Comparison of ENCODE assay signal across 16 mouse cellular contexts in genomic region chr15:25726814-25727213, GRCm38 (mm10).
DNase-seq lines count a peak whose midpoint lies in the region; ATAC-seq and TF ChIP-seq lines count a peak whose summit lies in the region.
"Had no signal": no experiment of that assay in that cellular context is flagged by ENCODE, and none has a peak within 500 bp of the region (broad histone marks: within the 10 kb centered on the region; RNA-seq: fewer than 3 reads in every experiment).

No protein-coding gene starts in this region.

- no peaks in the 10 kb centered on the region; the same call in 1 of the 2 replicates for H3K4me1 ChIP-seq in heart, embryonic 10.5 days
- H3K4me1 ChIP-seq in ES-E14 (ENCODE audit: control insufficient read depth in 2 of 2, insufficient read depth in 2 of 2, low read length in 2 of 2, poor library complexity in 1 of 2): peaks cover 29 to 39% of the 10 kb centered on the region in 2 experiments

- ATAC-seq in monocyte, adult 5-6 weeks (replicated peaks; ENCODE audit: insufficient number of reproducible peaks, low FRiP score, low TSS enrichment, poor library complexity, severe bottlenecking): no peak

- 70% methylated on average over 5 of the region's 5 CpGs for WGBS in heart, embryonic 10.5 days

- peak; percentile 80 to 85 for DNase-seq in heart, adult 18-20 months
- DNase-seq in heart, embryonic 10.5 days (ENCODE audit: low spot score): no peak
- DNase-seq in ES-E14 (ENCODE audit: low read depth, low spot score): no peak
- peak; percentile 71 for DNase-seq in gastrocnemius, postnatal 25 days
- DNase-seq in heart, postnatal 36 days: peak; percentile 51 to 61
- no peak for DNase-seq in kidney, adult 18-20 months
- no peak for DNase-seq in urinary bladder, postnatal 4 days (ENCODE audit: low spot score in 2 of 2)
- DNase-seq: cerebellum, adult 9-10 months; kidney, adult 8-10 months; lung, adult 18-20 months; retina, postnatal 1 day; thymus, postnatal 25 days had no signal

- no peaks in the 10 kb centered on the region for H3K9me3 ChIP-seq in heart, embryonic 10.5 days
- no peaks in the 10 kb centered on the region for H3K9me3 ChIP-seq in ES-E14 (ENCODE audit: control insufficient read depth, insufficient read depth, low read depth, low read length)
- H3K9me3 ChIP-seq: embryonic facial prominence, embryonic 12.5 days; forebrain, embryonic 12.5 days; midbrain, embryonic 10.5 days had no signal

- H3K36me3 ChIP-seq in heart, embryonic 10.5 days: peaks cover 18% of the 10 kb centered on the region; the same call in 1 of the 2 replicates
- peaks cover 4% of the 10 kb centered on the region for H3K36me3 ChIP-seq in ES-E14 (ENCODE audit: control insufficient read depth, insufficient read depth, low read length, poor library complexity, severe bottlenecking)
- H3K36me3 ChIP-seq: forebrain, embryonic 12.5 days had no signal

- H3K27ac ChIP-seq in heart, embryonic 10.5 days: no peak overlapping the region
- no peak overlapping the region; the same call in 1 of the 2 replicates for H3K27ac ChIP-seq in ES-E14 (ENCODE audit: insufficient read depth, low read depth, low read length, poor library complexity, severe bottlenecking)
- H3K27ac ChIP-seq: embryonic facial prominence, embryonic 12.5 days; forebrain, embryonic 12.5 days; midbrain, embryonic 10.5 days had no signal

- no peaks in the 10 kb centered on the region for H3K27me3 ChIP-seq in heart, embryonic 10.5 days (ENCODE audit: insufficient read depth, poor library complexity, severe bottlenecking)
- H3K27me3 ChIP-seq: embryonic facial prominence, embryonic 12.5 days; forebrain, embryonic 12.5 days had no signal

- no peak overlapping the region for H3K4me3 ChIP-seq in heart, embryonic 10.5 days
- no peak overlapping the region for H3K4me3 ChIP-seq in ES-E14 (ENCODE audit: insufficient read depth in 1 of 2, low read depth in 1 of 2, low read length in 2 of 2, poor library complexity in 1 of 2, severe bottlenecking in 1 of 2)
- H3K4me3 ChIP-seq: embryonic facial prominence, embryonic 12.5 days; forebrain, embryonic 12.5 days; midbrain, embryonic 10.5 days had no signal

- no peak overlapping the region for H3K9ac ChIP-seq in ES-E14 (ENCODE audit: insufficient read depth, low read depth, low read length, poor library complexity, severe bottlenecking)
- H3K9ac ChIP-seq: embryonic facial prominence, embryonic 12.5 days; forebrain, embryonic 12.5 days had no signal

- intact Hi-C loops in heart, postnatal 36 days (cut with DNase I): loop anchor here (10.0 kb wide), 1 partner anchor 238 kb away; no protein-coding TSS in a partner anchor

- in situ Hi-C loops in ES-E14 (cut with MboI; ENCODE audit: low sequenced_read_pairs in 2 of 2, unreplicated experiment in 2 of 2): loop anchor here in 1 of 2 experiments (25.0 kb wide), 1 partner anchor 1140 kb away; no protein-coding TSS in a partner anchor

TF ChIP-seq in ES-E14, 5 proteins besides CTCF, POLR2A, EP300 and RAD21:
- TF ChIP-seq ZNF384 (IDR thresholded peaks at IDR 0.05; ENCODE audit: low read depth, low read length) (no peak), CHD2 (IDR thresholded peaks at IDR 0.05; ENCODE audit: low read depth, low read length) (no peak), MAFK (IDR thresholded peaks at IDR 0.05; ENCODE audit: insufficient read depth, low read depth, low read length) (peak; percentile 51; the same call in 1 of the 2 replicates)

Comparison
In these comparisons a context has a peak if more than half of its experiments do, and no peak if none do; other contexts are left out.
1. DNase-seq: peak in heart, adult 18-20 months (2 of 2), gastrocnemius, postnatal 25 days (single experiment) and heart, postnatal 36 days (2 of 2); none in heart, embryonic 10.5 days (single experiment), ES-E14 (single experiment), kidney, adult 18-20 months (single experiment) and urinary bladder, postnatal 4 days (0 of 2).